Mouse (Mus musculus) kidney, adult 9 months (tissue): Measurements from ENCODE around the gene Ptprs.

ENCODE experiments used
- DNase-seq: peaks from one replicate; pipeline ENCODE4 v3.0.0; 2022

Gene Ptprs

DNA sequence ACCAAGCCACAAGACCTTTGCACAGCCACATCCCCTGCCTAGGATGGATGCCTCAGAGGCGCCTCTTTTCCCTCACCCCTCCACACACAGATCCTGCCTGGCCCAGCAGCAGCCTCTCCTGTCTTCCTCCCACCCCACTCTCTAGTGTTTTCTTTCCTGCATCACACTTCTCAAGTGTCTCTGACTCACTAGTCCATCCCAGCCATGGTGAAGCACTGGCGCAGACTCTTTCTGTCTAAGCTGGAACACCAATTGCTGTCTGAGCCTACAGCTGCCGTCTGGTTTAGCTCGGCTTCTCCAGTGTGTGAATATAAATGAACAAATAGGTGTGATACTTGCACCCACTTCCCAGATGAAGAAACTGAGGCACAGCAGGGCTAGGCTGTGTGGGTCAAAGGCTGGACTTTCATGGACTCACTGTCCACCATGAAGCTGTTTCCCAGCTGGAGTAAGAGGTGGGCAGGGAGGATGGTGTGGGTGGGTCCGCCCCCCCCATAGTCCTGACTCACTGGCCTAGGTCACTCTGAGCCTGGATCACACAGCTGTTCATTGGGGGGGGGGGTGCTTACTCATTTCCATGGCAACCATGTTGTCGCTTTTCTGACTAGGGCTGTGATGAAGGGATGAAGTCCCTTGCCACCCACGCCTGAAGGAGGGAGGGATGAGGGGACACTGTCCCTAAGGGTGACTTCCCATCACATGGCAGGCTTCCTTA, 14.3 kb upstream of the Ptprs start:
- DNase-seq, result no peak

- DNase-seq, result no peak
These were observed 11.7 kb upstream of the Ptprs start for GRCm38 (mm10) chr17:56488028-56488427.

- peak; percentile 56 for DNase-seq
These were observed 11.2 kb upstream of the Ptprs start for GRCm38 (mm10) chr17:56487441-56487888.

DNA sequence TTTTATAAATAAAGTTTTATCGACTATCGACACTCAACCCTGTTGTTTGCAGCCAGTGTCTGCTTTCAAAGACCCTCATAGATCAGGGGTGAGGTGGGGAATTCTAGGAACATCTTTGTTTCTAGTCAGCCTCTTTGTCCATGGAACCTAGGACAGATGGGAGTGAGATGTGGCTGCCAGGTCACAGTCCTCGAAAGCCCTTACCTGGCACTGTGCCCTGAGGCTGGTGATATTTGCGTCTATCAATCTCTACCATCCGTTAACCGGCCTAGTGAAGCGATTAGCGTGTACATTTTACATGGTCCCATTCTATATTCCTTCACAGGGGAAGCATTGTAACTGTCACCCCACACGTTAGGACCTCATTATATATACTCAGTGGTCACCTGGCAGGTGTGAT, 9.6 kb upstream of the Ptprs start:
- no peak for DNase-seq

GRCm38 (mm10) chr17:56485118-56485517, 8.8 kb upstream of the Ptprs start:
- DNase-seq, result no peak

DNA sequence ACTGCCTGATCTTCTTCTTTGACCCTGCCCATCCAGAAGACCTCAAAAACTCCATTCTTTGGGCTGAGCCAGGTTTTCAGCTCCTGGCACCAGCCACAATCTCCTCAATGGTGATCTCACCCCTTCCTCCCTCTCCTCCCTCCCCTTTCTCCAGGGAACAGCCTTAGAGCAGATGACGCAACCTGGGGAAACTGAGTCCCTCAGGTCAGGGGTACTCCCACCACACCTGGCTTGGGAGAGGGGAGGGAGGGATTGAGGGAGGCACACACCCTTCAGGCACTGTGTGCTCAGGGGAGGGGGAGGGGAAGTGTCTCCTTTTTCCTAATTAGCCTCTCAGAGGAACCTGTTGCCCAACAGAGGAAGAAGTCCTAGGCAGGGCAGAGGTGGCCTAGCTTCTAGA, 6.4 kb upstream of the Ptprs start:
- DNase-seq, result no peak

- peak; percentile 81 for DNase-seq
These were observed 3.1 kb upstream of the Ptprs start for GRCm38 (mm10) chr17:56479358-56479757.

- DNase-seq, result no peak
These were observed 1.9 kb upstream of the Ptprs start for GRCm38 (mm10) chr17:56478191-56478611.

GRCm38 (mm10) chr17:56477191-56477818, 1.0 kb upstream of the Ptprs start:
- no peak for DNase-seq

GRCm38 (mm10) chr17:56475584-56476401, 490 bp downstream of the Ptprs start:
- no peak for DNase-seq

DNA sequence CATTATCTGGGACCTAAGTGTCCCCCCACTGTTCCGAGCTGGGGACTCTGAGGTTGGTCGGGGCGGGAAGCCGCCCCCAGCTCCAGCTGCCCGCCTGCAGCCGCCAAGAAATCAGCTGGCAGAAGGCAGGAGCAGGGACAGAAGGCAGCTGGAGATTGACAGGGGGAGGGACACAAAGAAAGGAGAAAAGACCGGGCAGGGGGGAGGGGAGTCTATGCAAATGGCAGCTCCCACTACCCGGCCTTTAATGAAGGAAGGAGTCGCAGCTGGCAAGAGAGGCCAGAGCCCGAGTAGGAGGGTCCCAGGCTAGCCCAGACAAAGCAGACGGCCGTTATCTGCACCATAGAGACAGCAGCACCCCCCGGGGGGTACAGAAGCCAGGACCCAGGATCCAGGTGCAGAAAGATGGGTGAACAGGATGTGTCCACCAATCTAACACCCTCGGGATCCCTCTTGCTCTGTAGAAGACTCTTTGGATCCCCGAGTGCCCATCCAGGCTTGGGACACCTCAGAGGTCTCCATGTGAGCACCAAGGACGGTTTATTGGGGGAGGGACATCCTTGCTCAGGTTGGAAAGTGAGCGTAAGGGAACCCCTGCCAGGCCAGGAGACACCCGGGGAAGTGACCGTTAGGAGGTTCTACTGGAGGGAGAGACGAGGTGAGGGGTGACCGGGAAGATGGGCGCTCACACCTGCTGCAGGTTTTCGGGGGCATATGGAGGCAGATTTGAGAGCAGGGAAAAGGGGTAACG, 1.3 kb downstream of the Ptprs start:
- no peak for DNase-seq

GRCm38 (mm10) chr17:56474311-56474830, 1.9 kb downstream of the Ptprs start:
- DNase-seq, result no peak

DNA sequence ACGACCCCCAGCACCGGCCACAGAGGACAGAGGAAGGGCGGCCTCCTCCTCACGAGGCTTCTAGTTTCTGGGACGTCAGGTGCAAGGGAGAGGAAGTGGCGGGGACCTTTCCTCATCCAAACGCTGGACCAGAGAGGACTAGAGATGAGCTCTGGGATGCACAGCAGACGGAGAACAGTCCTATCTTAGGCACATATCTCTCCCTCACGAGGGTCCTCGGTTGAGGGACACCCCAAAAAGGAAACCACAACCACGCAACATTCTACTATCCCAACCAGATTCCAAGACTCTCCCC, 2.7 kb downstream of the Ptprs start:
- no peak for DNase-seq

DNA sequence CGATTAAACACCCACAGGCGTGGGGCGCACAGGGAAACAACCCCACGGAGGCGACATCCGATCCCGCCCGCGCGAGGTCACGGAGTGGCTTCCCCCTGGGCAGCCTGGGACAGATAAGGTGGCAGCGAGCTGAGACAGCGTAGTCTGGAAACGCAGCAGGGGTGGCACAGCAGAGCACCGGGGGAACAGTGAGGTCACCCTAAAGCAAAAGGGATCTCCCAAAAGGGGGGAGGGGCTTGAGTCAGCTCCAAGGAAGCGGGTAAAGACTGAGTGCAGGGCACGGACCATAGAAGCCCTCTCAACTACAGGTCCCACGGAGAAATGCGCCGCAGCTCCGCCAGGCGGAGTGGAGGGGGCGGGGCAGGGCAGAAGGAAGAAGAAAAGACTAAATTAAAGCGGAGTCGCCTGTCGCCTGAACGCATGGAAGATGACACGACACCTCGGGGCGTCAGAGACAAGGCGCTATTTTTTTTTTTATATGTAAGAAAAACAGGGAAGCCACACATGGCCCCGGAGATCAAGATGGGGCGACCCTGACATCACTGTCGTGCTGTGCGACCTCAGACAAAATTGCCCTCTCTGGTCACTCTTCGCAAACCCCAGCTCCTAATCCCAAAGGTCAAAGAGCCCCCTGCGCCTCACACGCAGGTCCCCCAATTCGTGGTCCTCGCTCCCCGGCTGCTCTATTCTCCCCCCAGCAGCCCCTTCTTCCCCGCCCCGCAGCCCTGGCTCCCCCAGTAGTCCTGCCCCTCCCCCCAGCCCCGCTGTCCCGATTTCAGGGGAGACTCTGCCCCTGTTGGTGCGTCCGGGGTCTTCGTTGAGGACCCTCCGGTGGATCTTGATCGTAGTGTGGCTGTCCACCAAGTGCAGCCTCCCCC, 3.3 kb downstream of the Ptprs start:
- DNase-seq, result no peak

DNA sequence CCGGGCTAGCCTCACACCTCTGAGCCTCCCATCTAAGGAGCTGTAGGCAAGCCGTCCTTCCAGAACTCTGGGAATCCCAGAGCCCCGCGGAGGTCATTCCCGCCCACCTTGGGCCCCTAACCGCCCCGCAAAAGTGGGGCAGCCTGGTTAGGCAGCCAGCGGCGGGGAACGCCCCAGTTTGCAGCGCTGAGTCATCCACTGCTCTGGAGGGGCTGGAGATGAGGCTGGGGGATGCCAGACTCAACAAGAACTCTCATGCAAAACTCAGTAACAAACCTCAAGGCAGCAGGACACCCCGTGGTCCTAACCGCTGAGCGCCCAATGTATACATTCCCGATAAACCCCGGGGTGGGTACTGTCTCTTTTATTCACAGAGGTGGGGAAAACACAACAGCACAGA, 4.2 kb downstream of the Ptprs start:
- DNase-seq, result no peak

DNA sequence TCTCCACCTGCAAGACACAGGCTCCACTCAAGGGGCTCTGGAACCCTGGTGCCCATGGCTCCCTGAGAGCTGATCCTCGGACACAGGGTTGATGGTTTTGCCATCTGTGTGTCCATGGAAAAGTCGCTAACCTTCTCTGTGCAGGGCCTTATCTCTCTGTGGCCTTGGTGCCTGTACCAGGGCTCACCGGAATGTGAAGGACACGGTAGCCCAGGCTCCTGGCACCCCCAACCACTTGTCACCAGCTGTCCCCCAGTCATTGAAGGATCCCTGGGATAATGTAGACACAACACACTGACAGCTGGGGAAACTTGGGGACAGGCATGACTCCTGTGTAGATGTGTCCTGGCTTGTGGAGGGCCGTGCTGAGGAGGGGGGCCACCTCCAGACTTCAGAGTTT, 5.1 kb downstream of the Ptprs start:
- DNase-seq, result no peak

- no peak for DNase-seq
These were observed 5.7 kb downstream of the Ptprs start for GRCm38 (mm10) chr17:56470571-56470970.

DNA sequence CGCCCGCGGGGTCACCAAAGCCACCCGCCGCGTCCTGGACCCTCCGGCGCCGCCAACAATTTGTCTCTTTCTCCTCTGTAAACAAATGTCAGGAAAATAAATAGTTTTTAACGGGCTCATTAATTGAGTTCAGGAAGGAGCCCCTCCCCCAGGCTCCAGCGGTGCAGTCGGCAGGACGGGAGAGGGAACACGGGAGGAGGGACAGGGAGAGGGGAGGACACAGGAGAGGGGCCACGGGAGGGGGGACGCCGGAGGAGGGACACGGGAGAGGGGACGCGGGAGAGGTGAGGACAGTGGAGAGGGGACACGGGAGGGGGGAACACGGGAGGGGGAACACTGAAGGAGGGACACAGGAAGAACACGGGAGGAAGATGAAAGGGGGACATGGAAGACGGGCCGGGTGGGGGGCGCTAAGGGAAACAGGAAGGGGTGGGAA, 6.3 kb downstream of the Ptprs start:
- no peak for DNase-seq

DNA sequence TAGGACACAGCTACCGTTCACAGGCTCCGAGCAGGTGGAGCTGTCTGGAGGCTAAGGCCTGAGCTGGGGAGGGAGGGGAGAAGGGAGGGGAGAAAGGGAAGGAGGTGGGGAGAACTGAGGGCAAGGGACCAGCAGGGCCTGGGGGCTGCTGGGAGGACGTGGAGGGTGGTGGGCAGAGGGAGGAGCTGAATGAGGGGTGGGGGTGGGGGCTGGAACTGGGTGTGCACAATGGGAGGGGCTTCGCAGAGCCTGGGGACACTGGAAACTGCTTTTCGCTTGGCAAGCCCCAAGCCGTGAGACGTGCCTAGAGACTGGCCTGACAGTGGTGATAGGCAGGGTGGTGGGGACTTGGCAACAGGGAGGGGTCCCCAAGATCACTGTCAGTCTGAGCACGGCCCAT, 7.0 kb downstream of the Ptprs start:
- DNase-seq, result no peak

DNA sequence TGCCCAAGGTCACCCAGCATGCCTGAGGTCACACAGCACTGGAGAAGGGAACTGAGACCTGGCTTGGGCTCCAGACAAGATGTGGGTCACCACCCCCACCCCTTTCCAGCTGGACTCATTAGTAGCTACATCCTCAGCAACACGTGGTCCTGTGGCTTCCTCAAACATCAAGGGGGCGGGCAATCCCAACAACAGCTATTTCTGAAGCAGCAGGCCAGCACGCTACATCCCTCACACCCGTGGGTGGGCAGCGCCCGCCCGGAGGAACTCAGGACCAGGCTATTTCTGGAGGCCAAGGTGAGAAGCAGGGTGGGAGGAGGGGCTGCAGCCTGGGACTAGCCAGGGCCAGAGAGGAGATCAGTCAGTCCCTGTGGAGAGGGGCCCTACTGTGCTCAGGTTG, 7.4 kb downstream of the Ptprs start:
- DNase-seq, result no peak

- DNase-seq, result no peak
These were observed 7.9 kb downstream of the Ptprs start for GRCm38 (mm10) chr17:56468380-56468779.

DNA sequence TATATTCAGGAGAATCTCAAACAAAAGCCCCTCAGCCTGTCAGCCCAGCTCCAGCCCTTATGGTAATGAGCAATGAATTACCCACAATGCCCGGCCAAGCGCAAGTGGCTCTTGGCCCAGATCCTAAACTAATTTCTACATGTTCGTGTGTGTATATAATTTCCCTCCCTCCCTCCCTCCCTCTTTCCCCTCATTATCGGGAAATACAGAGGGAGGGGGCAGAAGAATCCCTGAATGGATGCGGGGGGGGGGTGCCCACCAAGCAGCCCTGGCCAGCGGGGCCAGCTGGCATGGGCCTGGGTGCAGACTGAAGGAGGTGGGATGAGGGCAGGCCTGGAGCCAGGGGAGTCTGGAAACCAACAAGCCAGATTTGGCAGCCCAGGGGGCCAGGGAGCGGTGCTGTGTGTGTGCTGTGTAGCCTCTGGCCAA, 8.8 kb downstream of the Ptprs start:
- peak; percentile 66 for DNase-seq
